ENCODE assay signal across 10 mouse cellular contexts in the genomic region with DNA sequence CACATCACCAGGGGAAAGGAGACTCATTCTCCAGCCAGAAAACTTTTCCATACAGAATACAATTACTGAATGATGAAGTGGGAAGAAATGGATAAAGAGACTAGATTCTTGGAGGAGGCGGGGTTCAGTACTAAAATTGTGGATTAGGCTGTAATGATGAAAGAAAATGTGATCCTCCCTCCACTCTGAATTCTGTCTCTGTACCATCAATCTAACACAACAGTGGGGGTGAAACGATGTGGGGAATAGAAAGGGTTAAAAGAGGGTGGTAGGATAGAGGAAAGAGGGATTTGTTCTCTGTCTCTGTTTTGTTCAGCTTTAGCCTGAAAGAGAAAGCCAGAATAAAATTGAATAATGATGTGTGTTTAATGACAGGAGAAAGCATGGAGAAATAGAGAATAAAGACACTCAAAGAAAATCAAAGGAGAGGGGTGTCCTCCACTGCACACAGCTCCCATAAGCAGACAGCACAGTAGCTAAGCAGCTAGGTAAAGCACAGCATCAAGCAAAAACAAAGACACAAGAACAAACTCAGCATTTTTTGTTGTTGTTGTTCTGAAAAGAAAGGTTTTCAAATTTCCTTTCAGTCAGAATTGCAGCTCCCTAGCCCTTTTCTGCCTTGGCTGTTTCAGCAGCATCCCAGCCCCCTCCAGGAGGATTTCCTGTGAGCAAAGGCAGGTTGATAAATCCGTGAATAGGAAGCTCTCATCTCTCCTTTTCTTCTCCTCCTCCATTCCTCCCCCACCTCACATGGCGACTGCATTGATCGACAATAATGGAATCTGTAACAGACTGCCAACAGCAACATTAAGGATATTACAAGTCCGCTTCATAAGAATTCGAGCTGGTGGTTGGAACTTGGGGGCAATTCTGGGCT.
DNase-seq lines count a peak whose midpoint lies in the region; ATAC-seq lines count a peak whose summit lies in the region.
"Had no signal": no experiment of that assay in that cellular context is flagged by ENCODE, and none has a peak within 500 bp of the region (broad histone marks: within the 10 kb centered on the region; RNA-seq: fewer than 3 reads in every experiment).

No protein-coding gene starts in this region.

- H3K27me3 ChIP-seq in heart, embryonic 14.5 days (ENCODE audit: control insufficient read depth, insufficient read depth, low read length), result no peaks in the 10 kb centered on the region
- no peaks in the 10 kb centered on the region for H3K27me3 ChIP-seq in forebrain, embryonic 10.5 days (ENCODE audit: poor library complexity, severe bottlenecking)
- H3K27me3 ChIP-seq in midbrain, embryonic 10.5 days (ENCODE audit: low read depth, poor library complexity, severe bottlenecking), result no peaks in the 10 kb centered on the region

- H3K4me3 ChIP-seq in heart, embryonic 14.5 days (ENCODE audit: control insufficient read depth in 1 of 2, insufficient read depth in 1 of 2, low read depth in 1 of 2, low read length in 2 of 2), result peak overlapping the region in 1 of 2 experiments; percentile 12; a peak in 1 of 4 replicates
- H3K4me3 ChIP-seq in forebrain, embryonic 10.5 days, result peak overlapping the region; percentile 29
- peak overlapping the region; percentile 43 for H3K4me3 ChIP-seq in midbrain, embryonic 10.5 days

- ATAC-seq in heart, embryonic 14.5 days (ENCODE audit: insufficient number of reproducible peaks, insufficient read depth, low FRiP score, low read depth), result no peak

- no peak for DNase-seq in heart, adult 9 months (ENCODE audit: low spot score in 2 of 2)
- DNase-seq in Muller cell, postnatal 12 days (ENCODE audit: inconsistent ontology term), result peak; percentile 40
- no peak for DNase-seq in forebrain, embryonic 10.5 days (ENCODE audit: extremely low spot score, low spot score)
- peak; percentile 27 for DNase-seq in midbrain, embryonic 10.5 days (ENCODE audit: low spot score)
- no peak for DNase-seq in gastrocnemius, postnatal 10 days
- DNase-seq in adrenal gland, adult 18-20 months (ENCODE audit: low spot score in 2 of 2), result no peak
- DNase-seq in lung, postnatal 36 days, result no peak
- DNase-seq: cerebellum, adult 8-10 months; lung, adult 18-20 months had no signal

- no peaks in the 10 kb centered on the region for H3K9me3 ChIP-seq in heart, embryonic 14.5 days (ENCODE audit: control insufficient read depth, low read length)
- H3K9me3 ChIP-seq in forebrain, embryonic 10.5 days, result no peaks in the 10 kb centered on the region
- H3K9me3 ChIP-seq in midbrain, embryonic 10.5 days (replicated peaks), result no peaks in the 10 kb centered on the region

- H3K4me2 ChIP-seq in heart, embryonic 14.5 days (ENCODE audit: low read length), result peak overlapping the region; percentile 47

- peak overlapping the region; percentile 41 to 53; a peak in 3 of 4 replicates for H3K27ac ChIP-seq in heart, embryonic 14.5 days (replicated peaks in 1 of 2; ENCODE audit: control insufficient read depth in 1 of 2, insufficient read depth in 1 of 2, low read depth in 2 of 2, low read length in 2 of 2)
- H3K27ac ChIP-seq in forebrain, embryonic 10.5 days, result peak overlapping the region; percentile 79
- peak overlapping the region; percentile 85 for H3K27ac ChIP-seq in midbrain, embryonic 10.5 days (replicated peaks)

- no peaks in the 10 kb centered on the region for H3K36me3 ChIP-seq in heart, embryonic 14.5 days (ENCODE audit: control insufficient read depth, insufficient read depth, low read length)
- no peaks in the 10 kb centered on the region for H3K36me3 ChIP-seq in forebrain, embryonic 10.5 days (replicated peaks)
- no peaks in the 10 kb centered on the region for H3K36me3 ChIP-seq in midbrain, embryonic 10.5 days

- H3K4me1 ChIP-seq in heart, embryonic 14.5 days (ENCODE audit: control insufficient read depth in 2 of 2, insufficient read depth in 2 of 2, low read length in 2 of 2), result peaks cover 5 to 21% of the 10 kb centered on the region in 2 experiments
- peaks cover 15% of the 10 kb centered on the region for H3K4me1 ChIP-seq in forebrain, embryonic 10.5 days
- H3K4me1 ChIP-seq in midbrain, embryonic 10.5 days, result peaks cover 20% of the 10 kb centered on the region

- 52% methylated on average over 7 of the region's 7 CpGs for WGBS in heart, embryonic 14.5 days
- 30% methylated on average over 7 of the region's 7 CpGs for WGBS in forebrain, embryonic 10.5 days
- 33% methylated on average over 7 of the region's 7 CpGs for WGBS in midbrain, embryonic 10.5 days

- peak overlapping the region; percentile 30; the same call in 1 of the 2 replicates for H3K9ac ChIP-seq in heart, embryonic 14.5 days (ENCODE audit: low read length)

Comparison
In these comparisons a context has a peak if more than half of its experiments do, and no peak if none do; other contexts are left out.
1. DNase-seq: peak in Muller cell, postnatal 12 days (single experiment) and midbrain, embryonic 10.5 days (single experiment); none in heart, adult 9 months (0 of 2), forebrain, embryonic 10.5 days (single experiment), gastrocnemius, postnatal 10 days (single experiment), adrenal gland, adult 18-20 months (0 of 2) and lung, postnatal 36 days (single experiment).
2. Peak in every context shown above with its lines, with median percentiles within 50 percentile points of each other: H3K27ac ChIP-seq.